Mouse (Mus musculus): ENCODE measurements around the gene Pdia3.

- TF ChIP-seq CTCF (IDR thresholded peaks at IDR 0.05; ENCODE audit: low read depth) (no peak), EP300 (IDR thresholded peaks at IDR 0.05; ENCODE audit: low read depth) (no peak)
Measured at GRCm38 (mm10) chr2:121441800-121442199, 28.2 kb downstream of the Pdia3 start.
